Mouse (Mus musculus) lung, adult 2 months (tissue): ENCODE results near the gene Cd209b.

Experiments used
- CTCF ChIP-seq: fragments of 200-500 bp; IDR thresholded peaks from 2 replicates; pipeline ENCODE4 v1.5.1; 2011; ENCODE audit warnings: mild to moderate bottlenecking, low read length, control low read depth; ENCODE audit not compliant: insufficient read depth
- POLR2A ChIP-seq: fragments of 200-500 bp; IDR thresholded peaks from 2 replicates; pipeline ENCODE4 v1.6.1; 2011; ENCODE audit warnings: low read depth, mild to moderate bottlenecking, control low read depth, low read length, borderline replicate concordance; ENCODE audit errors: extremely low read depth

DNA sequence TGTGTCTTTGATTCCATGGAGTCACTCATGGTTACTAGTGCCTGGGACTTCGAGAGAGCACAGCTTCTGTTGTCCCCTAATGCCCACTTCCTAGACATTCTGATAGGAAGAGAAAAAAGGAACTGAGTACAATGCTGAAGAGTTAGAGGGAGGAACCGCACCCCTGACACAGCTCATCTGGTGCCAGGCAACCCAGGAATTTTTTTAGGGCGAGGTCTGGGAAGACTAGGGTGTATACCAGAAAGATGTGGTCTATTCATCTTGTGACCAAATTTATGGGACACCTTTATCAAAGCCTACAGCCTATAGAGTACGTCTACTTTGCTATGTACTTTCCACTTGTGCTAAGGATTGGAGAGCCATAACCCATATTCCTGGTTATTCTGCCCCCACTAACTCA is 48.2 kb downstream of the Cd209b start, which contains the start of gene Cd209d:
- no peak for TF ChIP-seq POLR2A
- TF ChIP-seq CTCF, result no peak
